Mouse (Mus musculus) hindbrain, postnatal 0 days (tissue): ENCODE measurements around the gene Cryzl1. TPM values are rescaled to one million over a fixed set of nuclear protein-coding genes. Genes with fewer than 3 reads are reported as not detected.

Experiments
- ATAC-seq: fragments of 200-750 bp; cut with Nextera tagmentation; 2 replicates; pipeline ENCODE4 v1.8.0; 2017; ENCODE audit warnings: mild to moderate bottlenecking, moderate TSS enrichment, moderate library complexity
- DNase-seq: peaks from one replicate; pipeline ENCODE4 v3.0.0-alpha.2; 2015; ENCODE audit warnings: low spot score
- H3K27ac ChIP-seq: fragments of 300-500 bp; sonication (generic); 2 replicates; pipeline ENCODE4 v1.5.1; 2014; ENCODE audit warnings: mild to moderate bottlenecking
- H3K27me3 ChIP-seq: fragments of 300-500 bp; sonication (generic); 2 replicates; pipeline ENCODE4 v1.6.1; 2014; ENCODE audit warnings: low read length, mixed read lengths; ENCODE audit not compliant: insufficient read depth
- H3K36me3 ChIP-seq: fragments of 300-500 bp; sonication (generic); 2 replicates; pipeline ENCODE4 v1.6.1; 2014; ENCODE audit warnings: low read length, mixed read lengths; ENCODE audit not compliant: insufficient read depth
- H3K4me1 ChIP-seq: fragments of 300-500 bp; sonication (generic); 2 replicates; pipeline ENCODE4 v1.6.1; 2014; ENCODE audit warnings: antibody characterized with exemption, low read length, mixed read lengths; ENCODE audit not compliant: insufficient read depth
- H3K4me2 ChIP-seq: fragments of 300-500 bp; sonication (generic); 2 replicates; pipeline ENCODE4 v1.6.1; 2014; ENCODE audit warnings: low read depth, mild to moderate bottlenecking, low read length, moderate library complexity, mixed read lengths
- H3K4me3 ChIP-seq: fragments of 300-500 bp; sonication (generic); 2 replicates; pipeline ENCODE4 v1.5.1; 2014; ENCODE audit warnings: low read length
- H3K9ac ChIP-seq: fragments of 300-500 bp; sonication (generic); replicated peaks from 2 replicates; pipeline ENCODE4 v1.6.1; 2014; ENCODE audit warnings: mild to moderate bottlenecking, low read length, moderate library complexity, mixed read lengths
- H3K9me3 ChIP-seq: fragments of 300-500 bp; sonication (generic); 2 replicates; pipeline ENCODE4 v1.6.1; 2016; ENCODE audit warnings: low read length, mixed read lengths
- CTCF ChIP-seq: IDR thresholded peaks from 2 replicates; pipeline ENCODE4 v1.5.1; 2016; ENCODE audit warnings: antibody characterized with exemption, control low read depth, low read depth
- WGBS: fragments of 180-500 bp; shearing (Covaris S2); extraction: QIAGEN DNeasy Blood & Tissue Kit; methylation state at CpG from one replicate; pipeline ENCODE4 v1.1.7; 2014; 5-methylcytosine and 5-hydroxymethylcytosine counted together
- polyA plus RNA-seq: library from polyadenylated mRNA; unstranded; fragments of >200 nt; fragmentation: Nextera tagmentation; extraction: Ambion mirVana; gene quantifications from 2 replicates; pipeline ENCODE4 v1.2.1, GENCODE M21; 2015
- total RNA-seq: library from RNA; depleted of rRNA; stranded (reverse); fragments of >200 nt; gene quantifications from 2 replicates; pipeline ENCODE4 v1.2.3, GENCODE M21; 2014

The Cryzl1 gene
- total and polyA plus RNA-seq, 2 experiments from 2014 or later, result 67.3 to 101 TPM

- TF ChIP-seq CTCF, result no peak
These were observed 48.1 kb downstream of the Cryzl1 start for GRCm38 (mm10) chr16:91680656-91681055.

GRCm38 (mm10) chr16:91678147-91678911 is 50.4 kb downstream of the Cryzl1 start:
- Histone ChIP-seq H3K9ac (no peak overlapping the region), H3K9me3 (no peaks in the 10 kb centered on the region), H3K4me2 (no peak overlapping the region), H3K27ac (no peak overlapping the region), H3K27me3 (no peaks in the 10 kb centered on the region), H3K4me3 (no peak overlapping the region), H3K4me1 (no peaks in the 10 kb centered on the region), H3K36me3 (peaks cover 45% of the 10 kb centered on the region)
- DNase-seq, result no peak
- no peak for ATAC-seq
- TF ChIP-seq CTCF, result no peak
- WGBS, result 91% methylated on average over 5 of the region's 5 CpGs

More at GRCm38 (mm10) chr16:91680656-91681055, 48.1 kb downstream of the Cryzl1 start:
- no peak for ATAC-seq
- no peaks in the 10 kb centered on the region for H3K27me3 ChIP-seq
- H3K27ac ChIP-seq, result no peak overlapping the region
- H3K9ac ChIP-seq, result no peak overlapping the region
- H3K36me3 ChIP-seq, result peaks cover 54% of the 10 kb centered on the region
- DNase-seq, result no peak
- H3K4me2 ChIP-seq, result no peak overlapping the region
- no peaks in the 10 kb centered on the region for H3K4me1 ChIP-seq
- no peak overlapping the region for H3K4me3 ChIP-seq
- WGBS, result 83% methylated on average over 5 of the region's 5 CpGs
- H3K9me3 ChIP-seq, result no peaks in the 10 kb centered on the region

GRCm38 (mm10) chr16:91674500-91674899 is 54.3 kb downstream of the Cryzl1 start:
- H3K9me3 ChIP-seq, result no peaks in the 10 kb centered on the region
- no peak overlapping the region for H3K4me2 ChIP-seq
- no peak overlapping the region for H3K4me3 ChIP-seq
- no peaks in the 10 kb centered on the region for H3K27me3 ChIP-seq
- TF ChIP-seq CTCF, result no peak
- H3K27ac ChIP-seq, result no peak overlapping the region
- H3K36me3 ChIP-seq, result peaks cover 62% of the 10 kb centered on the region
- no peak overlapping the region for H3K9ac ChIP-seq
- 86% methylated on average over 4 of the region's 4 CpGs for WGBS
- H3K4me1 ChIP-seq, result no peaks in the 10 kb centered on the region
- ATAC-seq (no peak), DNase-seq (no peak)

GRCm38 (mm10) chr16:91663795-91664194 is 65.0 kb downstream of the Cryzl1 start:
- H3K36me3 ChIP-seq, result peaks cover 53% of the 10 kb centered on the region
- H3K9ac ChIP-seq, result no peak overlapping the region
- no peaks in the 10 kb centered on the region for H3K4me1 ChIP-seq
- H3K27ac ChIP-seq, result no peak overlapping the region
- WGBS, result 96% methylated on average over 3 of the region's 3 CpGs
- TF ChIP-seq CTCF, result no peak
- DNase-seq (no peak), ATAC-seq (no peak)
- H3K4me2 ChIP-seq, result no peak overlapping the region
- no peaks in the 10 kb centered on the region for H3K27me3 ChIP-seq
- H3K4me3 ChIP-seq, result no peak overlapping the region
- H3K9me3 ChIP-seq, result no peaks in the 10 kb centered on the region

GRCm38 (mm10) chr16:91662336-91662735 is 66.4 kb downstream of the Cryzl1 start:
- TF ChIP-seq CTCF, result no peak
- WGBS, result 92% methylated on average over 16 of the region's 16 CpGs

GRCm38 (mm10) chr16:91661397-91661796 is 67.4 kb downstream of the Cryzl1 start:
- Histone ChIP-seq H3K4me3 (no peak overlapping the region), H3K36me3 (peaks cover 72% of the 10 kb centered on the region), H3K9me3 (no peaks in the 10 kb centered on the region), H3K27me3 (no peaks in the 10 kb centered on the region), H3K4me1 (no peaks in the 10 kb centered on the region), H3K9ac (no peak overlapping the region), H3K27ac (no peak overlapping the region), H3K4me2 (no peak overlapping the region)
- DNase-seq, result no peak
- no peak for TF ChIP-seq CTCF
- WGBS, result 67% methylated on average over 1 of the region's 1 CpGs
- no peak for ATAC-seq

More at GRCm38 (mm10) chr16:91662336-91662735, 66.4 kb downstream of the Cryzl1 start:
- no peak overlapping the region for H3K4me3 ChIP-seq
- no peak for ATAC-seq
- no peaks in the 10 kb centered on the region for H3K4me1 ChIP-seq
- no peak overlapping the region for H3K27ac ChIP-seq
- no peaks in the 10 kb centered on the region for H3K9me3 ChIP-seq
- no peak overlapping the region for H3K4me2 ChIP-seq
- no peak overlapping the region for H3K9ac ChIP-seq
- H3K27me3 ChIP-seq, result no peaks in the 10 kb centered on the region
- peaks cover 68% of the 10 kb centered on the region for H3K36me3 ChIP-seq
- no peak for DNase-seq

- H3K4me3 ChIP-seq, result no peak overlapping the region
- no peak for TF ChIP-seq CTCF
- H3K36me3 ChIP-seq, result peaks cover 72% of the 10 kb centered on the region
- no peaks in the 10 kb centered on the region for H3K9me3 ChIP-seq
- H3K4me1 ChIP-seq, result no peaks in the 10 kb centered on the region
- H3K9ac ChIP-seq, result no peak overlapping the region
- ATAC-seq (no peak), DNase-seq (no peak)
- 97% methylated on average over 20 of the region's 20 CpGs for WGBS
- no peak overlapping the region for H3K4me2 ChIP-seq
- no peak overlapping the region for H3K27ac ChIP-seq
- H3K27me3 ChIP-seq, result no peaks in the 10 kb centered on the region
These were observed 69.0 kb downstream of the Cryzl1 start for GRCm38 (mm10) chr16:91659798-91660197.
